Mouse (Mus musculus): Measurements from ENCODE around the gene Trim50. TPM values are rescaled to one million over a fixed set of nuclear protein-coding genes. Genes with fewer than 3 reads are reported as not detected.
"Not testable (repeated sequence)": the region's sequence is repeated elsewhere in the genome, so short reads cannot be mapped to it uniquely, and the experiment has no call there.

Gene Trim50
- total RNA-seq, 2 experiments from 2014 or later, result not detected

- DNase-seq (ENCODE audit: low spot score in 2 of 2), result no peak
- intact Hi-C loops (cut with DNase I), result loop anchor here (10.0 kb wide), 1 partner anchor 253 kb away; no protein-coding TSS in a partner anchor
Measured at GRCm38 (mm10) chr5:135367841-135368240, 14.7 kb downstream of the Trim50 start.

GRCm38 (mm10) chr5:135368312-135368711 is 15.2 kb downstream of the Trim50 start:
- intact Hi-C loops (cut with DNase I), result loop anchor here (10.0 kb wide), 1 partner anchor 254 kb away; no protein-coding TSS in a partner anchor

GRCm38 (mm10) chr5:135369196-135369595 is 16.1 kb downstream of the Trim50 start:
- DNase-seq (ENCODE audit: low spot score in 2 of 2), result not testable (repeated sequence)
- intact Hi-C loops (cut with DNase I), result loop anchor here (10.0 kb wide), 1 partner anchor 254 kb away; no protein-coding TSS in a partner anchor

More at GRCm38 (mm10) chr5:135368312-135368711, 15.2 kb downstream of the Trim50 start:
- no peak for DNase-seq (ENCODE audit: low spot score in 2 of 2)

GRCm38 (mm10) chr5:135369787-135370654 is 16.9 kb downstream of the Trim50 start, which contains the start of gene Nsun5:
Gene Nsun5 (plus strand): TSS chr5:135369953.
- DNase-seq (ENCODE audit: low spot score in 2 of 2), result peak; percentile 91 to 95

GRCm38 (mm10) chr5:135371195-135371594 is 18.1 kb downstream of the Trim50 start:
- intact Hi-C loops (cut with DNase I), result no loop called here

More at GRCm38 (mm10) chr5:135369787-135370654, 16.9 kb downstream of the Trim50 start, which contains the start of gene Nsun5:
- intact Hi-C loops (cut with DNase I), result loop anchor here (10.0 kb wide), 1 partner anchor 255 kb away; no protein-coding TSS in a partner anchor

GRCm38 (mm10) chr5:135373601-135374000 is 20.5 kb downstream of the Trim50 start:
- DNase-seq (ENCODE audit: low spot score in 2 of 2), result no peak
- intact Hi-C loops (cut with DNase I), result no loop called here

More at GRCm38 (mm10) chr5:135371195-135371594, 18.1 kb downstream of the Trim50 start:
- no peak for DNase-seq (ENCODE audit: low spot score in 2 of 2)

- intact Hi-C loops (cut with DNase I), result no loop called here
- no peak for DNase-seq (ENCODE audit: low spot score in 2 of 2)
Measured at GRCm38 (mm10) chr5:135375167-135375566, 22.1 kb downstream of the Trim50 start.

- intact Hi-C loops (cut with DNase I), result no loop called here
- no peak for DNase-seq (ENCODE audit: low spot score in 2 of 2)
Measured at GRCm38 (mm10) chr5:135376341-135376740, 23.2 kb downstream of the Trim50 start.

GRCm38 (mm10) chr5:135380681-135381080 is 27.6 kb downstream of the Trim50 start:
- no peak for DNase-seq (ENCODE audit: low spot score in 2 of 2)
- intact Hi-C loops (cut with DNase I), result no loop called here

- no peak for DNase-seq (ENCODE audit: low spot score in 2 of 2)
- intact Hi-C loops (cut with DNase I), result no loop called here
Measured at GRCm38 (mm10) chr5:135381356-135381925, 28.3 kb downstream of the Trim50 start.

GRCm38 (mm10) chr5:135382746-135383145 is 29.7 kb downstream of the Trim50 start:
- no peak for DNase-seq (ENCODE audit: low spot score in 2 of 2)
- intact Hi-C loops (cut with DNase I), result no loop called here

GRCm38 (mm10) chr5:135383771-135384170 is 30.7 kb downstream of the Trim50 start:
- DNase-seq (ENCODE audit: low spot score in 2 of 2), result no peak
- intact Hi-C loops (cut with DNase I), result no loop called here

GRCm38 (mm10) chr5:135394004-135394823 is 41.1 kb downstream of the Trim50 start, which contains the start of gene Pom121:
Gene Pom121 (minus strand): TSS chr5:135394546.
- peak; percentile 83 to 87 for DNase-seq (ENCODE audit: low spot score in 2 of 2)
- intact Hi-C loops (cut with DNase I), result loop anchor here (10.0 kb wide), 1 partner anchor 221 kb away; no protein-coding TSS in a partner anchor

- intact Hi-C loops (cut with DNase I), result loop anchor here (10.0 kb wide), 1 partner anchor 219 kb away; no protein-coding TSS in a partner anchor
- DNase-seq (ENCODE audit: low spot score in 2 of 2), result no peak
Measured at GRCm38 (mm10) chr5:135395826-135396225, 42.7 kb downstream of the Trim50 start.

- intact Hi-C loops (cut with DNase I), result loop anchor here (10.0 kb wide), 1 partner anchor 215 kb away; no protein-coding TSS in a partner anchor
Measured at GRCm38 (mm10) chr5:135399382-135399781, 46.3 kb downstream of the Trim50 start.

GRCm38 (mm10) chr5:135400244-135400643 is 47.1 kb downstream of the Trim50 start:
- peak; percentile 66 to 77 for DNase-seq (ENCODE audit: low spot score in 2 of 2)
- intact Hi-C loops (cut with DNase I), result loop anchor here (2.0 to 5.0 kb wide), 3 partner anchors 95 to 362 kb away; partner anchors contain the start of gene Hip1

More at GRCm38 (mm10) chr5:135399382-135399781, 46.3 kb downstream of the Trim50 start:
- DNase-seq (ENCODE audit: low spot score in 2 of 2), result no peak

- DNase-seq (ENCODE audit: low spot score in 2 of 2), result peak; percentile 62 to 65
- intact Hi-C loops (cut with DNase I), result loop anchor here (5.0 kb wide), 2 partner anchors 143 to 358 kb away; partner anchors contain the start of gene Hip1
Measured at GRCm38 (mm10) chr5:135404623-135405022, 51.5 kb downstream of the Trim50 start.

- intact Hi-C loops (cut with DNase I), result no loop called here
- no peak for DNase-seq (ENCODE audit: low spot score in 2 of 2)
Measured at GRCm38 (mm10) chr5:135405437-135405836, 52.3 kb downstream of the Trim50 start.

GRCm38 (mm10) chr5:135408114-135408513 is 55.0 kb downstream of the Trim50 start:
- no peak for DNase-seq (ENCODE audit: low spot score in 2 of 2)
- intact Hi-C loops (cut with DNase I), result no loop called here

Measured in left cerebral cortex, postnatal 36 days (tissue).